Mouse (Mus musculus): Measurements from ENCODE around the gene Pole2.

Pole2 gene

DNA sequence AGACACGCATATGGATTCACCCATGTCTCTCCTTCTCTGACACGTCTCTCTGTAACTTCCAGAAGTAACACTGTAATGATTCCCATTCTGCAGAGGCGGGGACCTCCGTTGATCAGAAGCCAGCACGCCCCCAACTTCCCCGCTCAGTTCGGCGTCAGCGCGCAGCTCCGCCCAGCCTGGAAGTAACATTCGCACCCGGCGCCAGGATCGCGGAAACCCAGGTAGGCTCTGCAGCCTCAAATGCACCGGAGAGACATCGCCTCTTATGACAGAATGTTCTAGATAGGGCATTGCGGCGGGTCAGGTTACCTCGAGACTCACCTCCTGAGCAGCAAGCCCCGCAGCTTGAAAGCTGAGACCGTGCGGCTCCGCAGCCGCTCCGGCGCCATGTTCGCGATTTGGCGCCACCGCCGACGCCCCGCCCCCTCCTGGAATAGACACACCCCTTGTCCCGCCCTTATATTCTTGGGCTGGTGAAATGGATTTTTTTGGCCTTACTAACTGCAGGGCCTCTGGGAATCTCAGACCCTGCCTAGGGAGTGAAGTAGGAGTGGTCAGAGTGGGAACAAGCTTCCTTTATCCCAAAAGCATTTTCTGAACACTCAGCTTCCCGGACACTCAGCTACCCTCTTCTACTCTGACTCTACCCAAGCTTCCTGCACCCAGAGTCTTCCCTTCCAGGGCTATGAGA is at the start of gene Pole2:
Pole2 (minus strand) TSS at position 420 of the 691 bp plus-strand sequence.
- peak; percentile 91 for DNase-seq (ENCODE audit: low read depth)

DNA sequence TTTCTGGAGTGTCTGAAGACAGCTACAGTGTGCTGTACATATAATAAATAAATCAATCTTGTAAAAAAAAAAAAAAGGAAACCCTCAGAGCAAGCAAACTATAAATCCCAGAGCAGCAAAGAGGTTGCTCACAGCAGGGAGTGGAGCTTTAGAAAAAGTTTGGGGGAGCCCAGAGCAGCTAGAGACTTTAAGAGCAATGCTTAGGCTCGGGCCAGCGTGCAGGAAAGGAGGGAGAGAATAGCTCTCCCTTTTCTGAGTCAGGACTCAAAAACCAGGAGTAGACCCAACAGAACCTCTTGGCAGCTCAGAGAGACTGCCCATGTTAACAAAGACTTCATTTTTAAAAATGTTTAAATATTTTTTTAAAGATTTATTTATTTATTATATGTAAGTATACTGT is 41.0 kb upstream of the Pole2 start:
- no peak for DNase-seq (ENCODE audit: low read depth)

DNA sequence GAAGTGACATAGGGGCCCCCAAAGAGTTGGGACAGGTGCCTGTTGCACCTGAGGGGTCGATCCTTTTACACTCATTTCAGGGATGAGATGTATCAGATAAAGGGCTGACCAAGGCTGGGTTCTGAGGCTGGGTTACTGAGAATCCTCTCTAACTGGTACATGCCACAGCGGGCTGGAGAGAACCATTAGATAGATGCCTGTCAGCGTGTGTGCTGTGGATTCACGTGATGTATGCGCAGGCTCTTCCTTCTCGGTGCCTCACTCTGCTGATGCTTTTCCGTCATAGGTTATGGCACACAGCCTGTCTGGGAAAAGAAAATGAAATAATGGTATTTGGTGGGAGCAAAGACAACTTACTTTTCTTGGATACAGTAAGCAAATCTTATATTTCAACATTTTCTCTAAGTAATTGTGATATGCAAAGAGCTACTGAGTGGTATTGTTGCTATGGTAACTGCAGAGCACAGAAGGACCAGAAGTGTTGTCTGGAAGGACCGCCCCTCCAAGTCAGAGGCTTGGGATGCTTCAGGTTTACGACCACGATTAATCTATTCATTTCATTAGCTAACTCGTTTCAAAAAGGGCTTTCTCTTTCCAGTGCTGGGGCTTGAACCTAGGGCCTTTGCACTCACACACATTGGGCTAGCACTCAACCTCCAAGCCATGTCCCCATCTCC is 40.1 kb upstream of the Pole2 start:
- no peak for DNase-seq (ENCODE audit: low read depth)

DNA sequence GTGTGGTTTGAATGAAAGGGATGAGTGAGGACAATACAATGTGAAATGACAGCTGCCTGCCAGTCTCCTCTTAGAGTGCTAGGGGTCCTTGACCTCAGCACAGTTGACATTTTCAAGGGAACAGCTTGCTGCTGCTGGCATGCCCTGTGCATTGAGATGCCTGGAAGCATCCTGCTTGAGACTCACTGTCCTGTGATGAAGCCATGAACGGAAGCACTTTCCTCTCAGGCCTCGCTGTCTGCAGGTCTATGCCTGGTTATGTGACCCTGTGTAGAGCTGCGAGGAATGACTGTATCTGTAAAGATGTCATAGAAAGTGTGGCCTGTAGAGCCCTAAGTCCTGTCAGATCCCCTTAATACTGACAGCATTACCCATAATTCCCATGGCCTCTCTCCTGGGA is 37.0 kb upstream of the Pole2 start:
- no peak for DNase-seq (ENCODE audit: low read depth)

DNA sequence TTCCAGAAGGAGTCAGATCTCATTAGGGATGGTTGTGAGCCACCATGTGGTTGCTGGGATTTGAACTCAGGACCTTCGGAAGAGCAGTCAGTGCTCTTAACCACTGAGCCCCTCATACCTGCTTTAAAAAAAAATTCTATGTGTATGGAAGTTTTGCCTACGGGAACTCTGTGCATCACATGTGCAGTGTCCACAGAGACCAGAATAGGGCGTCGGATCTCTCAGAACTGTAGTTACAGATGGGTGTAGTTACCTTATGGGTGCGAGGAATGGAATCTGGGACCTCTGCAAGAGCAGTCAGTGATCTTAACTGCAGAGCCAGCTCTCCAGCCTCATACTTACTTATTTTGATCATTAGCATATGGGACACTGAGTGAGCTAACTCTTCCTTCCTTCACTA is 34.3 kb upstream of the Pole2 start:
- no peak for DNase-seq (ENCODE audit: low read depth)

DNA sequence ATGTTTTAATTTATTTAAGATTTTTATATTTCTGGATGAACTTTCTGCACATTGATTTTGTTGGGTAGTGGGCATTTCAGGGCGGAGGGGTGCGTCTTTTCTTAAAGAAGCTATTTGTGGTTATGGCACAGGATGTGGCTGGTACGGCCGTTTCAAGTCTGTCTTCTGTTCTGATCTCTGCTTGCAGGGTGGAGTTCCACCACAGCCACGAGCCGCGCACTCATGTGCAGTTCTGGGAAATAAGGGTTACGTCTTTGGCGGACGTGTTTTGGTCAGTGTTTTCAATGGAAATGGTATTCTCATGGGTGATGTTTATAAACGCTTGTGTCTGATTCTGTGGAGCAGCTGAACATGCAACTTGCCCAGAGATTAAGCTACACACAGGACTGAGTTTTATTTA is 29.8 kb upstream of the Pole2 start:
- peak; percentile 86 for DNase-seq (ENCODE audit: low read depth)

DNA sequence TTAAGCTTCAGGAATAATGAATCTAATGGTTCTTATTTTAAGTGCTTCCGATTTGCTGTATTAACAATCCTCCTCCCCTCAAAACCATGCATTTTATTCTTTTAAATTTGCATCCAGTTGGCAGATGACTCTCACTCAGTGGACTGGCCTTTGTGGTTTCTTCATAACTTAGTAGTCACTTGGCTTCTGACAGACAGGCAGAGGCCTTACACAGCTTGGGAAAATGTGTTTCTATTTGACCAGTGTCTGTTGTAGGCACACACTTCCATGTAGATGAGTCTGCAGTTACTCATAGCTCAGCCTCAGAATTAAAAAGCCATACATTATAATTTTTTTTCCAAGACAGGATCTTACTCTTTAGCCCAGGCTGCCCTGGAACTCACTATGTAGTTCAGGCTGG is 25.8 kb upstream of the Pole2 start:
- no peak for DNase-seq (ENCODE audit: low read depth)

DNA sequence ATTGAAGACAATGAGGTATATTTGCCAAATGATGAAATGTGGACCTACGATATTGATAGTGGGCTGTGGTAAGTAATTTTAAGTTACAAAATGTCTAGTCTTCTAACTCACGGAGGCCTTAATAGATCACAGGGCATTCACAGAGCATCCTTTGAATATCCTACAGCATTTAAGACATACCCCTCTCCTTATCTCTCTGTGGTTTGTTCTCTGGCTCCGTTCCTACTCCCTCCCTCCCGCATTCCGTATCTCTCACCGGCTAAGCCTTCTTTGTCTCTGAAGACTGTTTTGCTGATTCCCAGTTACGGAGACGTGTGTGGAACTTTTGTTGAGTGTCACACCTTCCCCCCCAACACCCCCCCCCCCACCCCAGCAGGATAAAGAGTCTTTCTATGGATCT is 22.8 kb upstream of the Pole2 start:
- no peak for DNase-seq (ENCODE audit: low read depth)

DNA sequence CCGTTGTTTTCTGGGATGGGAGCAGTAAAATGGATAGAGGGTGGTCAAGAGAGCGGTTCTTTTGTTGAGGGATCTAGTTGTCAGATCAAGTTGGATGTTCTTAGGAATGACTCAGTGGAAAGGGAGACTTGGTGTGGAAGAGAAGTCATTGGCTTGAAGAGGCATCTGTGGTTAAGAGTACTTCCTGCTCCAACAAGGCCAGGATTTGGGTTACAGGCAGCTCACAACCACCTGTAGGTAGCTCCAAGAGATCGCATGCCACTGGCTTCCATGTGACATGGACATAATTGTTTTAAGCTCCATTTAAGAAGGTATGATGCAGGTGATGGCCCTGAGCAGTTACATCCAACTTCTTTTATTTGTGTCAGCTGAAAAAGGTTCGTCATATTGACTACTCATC is 21.8 kb upstream of the Pole2 start:
- DNase-seq (ENCODE audit: low read depth): no peak

DNA sequence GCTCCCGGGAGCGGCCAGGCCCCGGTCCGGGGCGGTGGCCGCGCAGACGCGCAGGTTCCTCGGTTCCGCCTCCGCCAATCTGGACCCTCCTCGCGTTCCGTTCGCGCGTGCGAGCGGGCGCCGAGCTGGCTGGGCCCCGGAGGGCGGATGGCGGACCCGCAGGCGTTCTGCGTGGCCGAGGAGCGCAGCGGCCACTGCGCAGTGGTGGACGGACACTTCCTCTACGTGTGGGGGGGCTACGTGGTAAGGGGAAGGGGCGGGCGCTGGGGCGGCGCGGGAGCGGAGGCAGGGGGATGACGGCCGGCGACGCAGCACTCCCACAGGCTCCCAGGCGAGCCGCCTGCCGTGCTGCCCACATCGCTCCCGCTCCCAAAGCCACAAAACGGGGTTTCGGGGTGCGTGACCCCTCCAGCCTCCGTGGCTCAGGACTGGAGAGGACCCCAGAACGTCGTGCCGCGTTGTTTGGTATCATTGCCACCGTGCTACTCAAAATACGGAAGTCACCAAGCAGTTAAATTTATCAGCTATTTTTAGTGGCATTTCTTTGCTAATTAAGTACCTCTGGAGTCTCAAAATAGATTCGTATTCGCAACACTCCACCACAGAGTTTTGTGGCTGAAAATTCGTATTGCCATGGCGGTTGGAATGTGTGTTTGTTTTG is 13.9 kb upstream of the Pole2 start:
- DNase-seq (ENCODE audit: low read depth): peak; percentile 79

DNA sequence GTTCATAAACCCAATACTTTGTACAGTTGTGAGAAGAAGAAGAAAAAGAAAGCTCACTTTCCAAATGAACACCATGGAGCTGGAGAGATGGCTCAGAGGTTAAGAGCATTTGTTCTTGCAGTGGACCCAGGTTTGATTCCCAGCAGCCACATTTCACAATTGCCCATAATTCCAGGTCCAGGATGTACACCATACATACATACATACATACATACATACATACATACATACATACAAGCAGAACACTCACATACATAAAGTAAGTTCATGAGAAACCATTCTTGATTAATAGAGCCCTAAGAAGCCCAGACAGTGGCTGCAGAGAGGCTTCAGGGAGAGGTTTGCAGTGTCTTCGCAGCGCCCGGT is 13.4 kb upstream of the Pole2 start:
- DNase-seq (ENCODE audit: low read depth): no peak

DNA sequence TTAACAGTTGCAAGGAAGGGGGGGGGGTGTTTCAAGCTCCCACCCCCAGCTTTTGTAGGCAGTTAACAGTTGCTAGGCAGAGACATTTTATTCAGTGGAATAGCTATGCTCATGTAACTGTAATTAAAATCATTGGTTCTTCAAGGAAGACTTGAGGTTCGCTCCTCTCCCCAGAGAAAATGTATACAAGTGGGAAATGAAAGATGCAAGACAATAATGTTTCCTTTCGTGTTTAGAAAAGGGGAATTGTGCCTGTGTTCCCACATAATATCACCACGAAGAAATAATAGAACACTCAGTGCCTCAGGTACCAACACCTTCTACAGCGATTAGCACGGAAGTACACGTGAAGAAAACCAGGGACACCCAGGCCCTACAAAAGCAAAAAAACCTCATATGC is 12.9 kb upstream of the Pole2 start, which contains the start of gene Klhdc1:
Klhdc1 (plus strand) TSS at position 301 of the 400 bp plus-strand sequence.
- DNase-seq (ENCODE audit: low read depth): no peak

DNA sequence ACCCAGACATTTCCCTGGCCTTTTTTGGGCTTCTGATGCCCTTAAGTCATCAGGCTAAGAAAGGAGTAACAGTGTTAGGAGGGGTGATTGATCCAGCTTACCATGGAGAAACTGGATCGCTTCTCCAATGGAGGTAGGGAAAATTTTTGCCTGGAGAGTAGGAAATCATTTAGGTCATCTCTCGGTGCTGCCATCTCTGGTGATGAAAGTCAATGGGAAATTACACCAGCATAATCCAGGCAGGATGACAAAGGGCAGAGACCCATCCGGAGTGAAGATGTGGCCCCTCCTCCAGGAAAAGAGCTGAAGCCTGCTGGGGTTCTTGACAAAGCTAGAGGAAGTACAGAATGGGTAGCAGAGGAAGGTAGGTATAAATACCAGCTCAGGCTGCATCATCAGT is 10.3 kb upstream of the Pole2 start:
- DNase-seq (ENCODE audit: low read depth): no peak

DNA sequence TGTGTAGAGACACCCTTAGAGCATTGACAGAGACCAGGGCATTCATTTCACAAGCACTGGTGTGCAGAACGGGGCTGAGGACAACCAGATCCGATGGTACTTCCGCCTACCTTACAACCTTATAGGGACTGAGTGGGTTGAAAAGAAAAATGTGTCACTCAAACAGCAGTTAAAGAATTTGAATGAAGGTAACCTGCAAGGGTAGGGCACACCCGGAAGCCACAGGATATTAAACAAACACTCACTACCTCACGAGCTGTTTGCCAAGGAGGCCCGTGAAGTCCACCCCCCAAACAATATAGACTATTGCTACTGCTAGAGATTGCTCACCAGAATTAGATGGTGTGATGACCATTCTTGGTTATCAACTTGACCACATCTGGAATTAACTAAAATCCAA is 7.8 kb upstream of the Pole2 start:
- DNase-seq (ENCODE audit: low read depth): no peak

DNA sequence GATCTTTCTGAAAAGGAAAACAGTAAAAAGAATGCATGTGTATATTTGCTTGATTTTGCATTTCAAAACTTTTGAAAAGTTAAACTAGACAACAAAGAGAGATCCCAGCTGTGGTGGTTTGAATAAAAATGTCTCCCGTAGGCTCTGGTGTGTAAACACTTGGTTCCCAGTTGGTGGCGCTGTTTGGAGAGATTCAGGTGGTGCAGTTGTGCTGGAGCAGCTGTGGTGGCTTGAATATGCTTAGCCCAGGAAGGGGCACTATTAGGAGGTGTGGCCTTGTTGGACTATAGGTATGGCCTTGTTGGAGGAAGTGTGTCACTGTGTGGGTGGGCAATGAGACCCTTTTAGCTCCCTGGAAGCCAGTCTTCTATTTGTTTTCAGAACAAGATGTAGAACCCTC is 1.3 kb upstream of the Pole2 start:
- peak; percentile 79 for DNase-seq (ENCODE audit: low read depth)

DNA sequence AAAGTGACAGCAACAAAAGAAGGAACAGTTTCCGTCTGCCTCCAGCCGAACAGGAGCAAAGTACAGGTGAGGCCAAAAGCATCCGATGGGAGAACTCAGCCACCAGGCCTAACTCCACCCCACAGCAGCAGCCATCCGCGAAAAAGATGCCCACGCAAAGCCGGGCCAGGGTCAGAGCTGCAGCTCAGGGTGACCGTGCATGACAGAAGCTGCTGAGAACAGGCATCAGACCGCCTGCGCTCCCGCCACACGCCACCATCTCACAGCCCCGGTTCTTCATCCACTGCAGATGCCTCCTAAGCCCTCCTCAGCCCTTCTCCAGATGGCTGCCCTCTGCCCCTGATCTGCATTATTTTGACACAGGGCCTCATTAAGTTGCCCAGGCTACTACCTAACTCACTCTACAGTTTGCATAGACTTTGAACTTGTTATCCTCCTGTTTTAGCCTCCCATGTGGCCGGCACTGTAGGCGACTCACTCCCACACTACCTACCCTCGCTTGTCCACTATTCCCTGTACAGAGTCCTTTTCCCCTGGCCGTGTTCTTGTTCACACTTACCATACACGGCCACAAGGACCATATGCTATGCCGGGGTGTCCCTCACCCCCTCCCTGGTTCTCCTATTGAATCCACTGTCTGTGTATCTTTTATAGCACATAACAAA is 7.2 kb downstream of the Pole2 start:
- DNase-seq (ENCODE audit: low read depth): no peak

DNA sequence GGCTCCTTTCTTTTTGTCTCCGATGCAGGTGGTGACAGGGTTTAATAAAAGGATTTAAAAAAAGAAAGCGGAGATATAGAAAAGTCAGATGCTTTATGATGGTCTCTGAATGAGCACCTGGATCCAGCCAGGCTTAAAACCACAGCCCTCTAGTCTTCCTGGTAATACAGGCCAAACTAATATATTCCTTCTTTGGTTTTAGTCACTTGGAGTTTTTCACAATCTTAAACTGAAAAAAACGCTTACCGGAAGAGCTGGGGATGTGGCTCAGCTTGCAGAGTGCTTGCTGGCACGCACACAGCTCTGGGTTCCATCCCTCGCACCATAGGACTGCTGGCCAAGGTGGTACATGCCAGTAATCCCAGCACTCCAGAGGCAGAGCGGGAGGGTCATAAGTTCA is 11.4 kb downstream of the Pole2 start:
- DNase-seq (ENCODE audit: low read depth): no peak

DNA sequence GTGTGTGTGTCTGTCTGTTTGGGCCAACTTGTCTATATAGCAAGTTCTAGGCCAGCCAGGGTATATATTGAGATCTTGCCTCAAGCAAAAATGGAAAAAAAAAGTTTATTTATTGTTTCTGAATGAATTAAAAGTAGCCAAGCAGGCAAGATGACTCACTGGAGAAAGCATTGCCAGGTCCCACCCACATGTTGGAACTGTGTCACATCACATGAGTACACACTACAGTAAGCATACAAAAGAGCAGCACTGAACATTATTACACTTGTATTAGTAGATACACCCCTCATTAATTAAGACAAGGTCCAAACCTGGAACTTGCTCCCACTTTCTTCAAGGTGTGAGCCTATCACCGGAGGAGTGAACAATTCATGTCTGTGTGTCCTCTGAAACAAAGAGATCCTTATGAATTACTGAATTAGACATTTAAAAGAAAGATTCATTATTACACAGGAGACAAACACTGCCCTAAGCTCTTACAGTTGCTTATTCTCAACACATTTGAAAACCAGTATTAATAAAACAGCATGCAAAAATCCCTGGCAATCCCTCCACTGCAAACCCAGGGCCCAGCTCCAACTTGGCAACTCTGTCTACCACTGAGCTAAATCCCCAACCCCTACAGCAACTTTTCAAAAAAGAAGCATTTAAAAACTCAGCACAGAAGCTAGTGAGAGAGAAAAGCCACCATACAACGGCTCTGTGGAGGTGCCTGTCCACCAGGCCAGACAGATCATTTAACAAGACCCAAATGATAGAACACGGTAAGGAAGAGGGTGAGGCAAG is 12.8 kb downstream of the Pole2 start:
- no peak for DNase-seq (ENCODE audit: low read depth)

DNA sequence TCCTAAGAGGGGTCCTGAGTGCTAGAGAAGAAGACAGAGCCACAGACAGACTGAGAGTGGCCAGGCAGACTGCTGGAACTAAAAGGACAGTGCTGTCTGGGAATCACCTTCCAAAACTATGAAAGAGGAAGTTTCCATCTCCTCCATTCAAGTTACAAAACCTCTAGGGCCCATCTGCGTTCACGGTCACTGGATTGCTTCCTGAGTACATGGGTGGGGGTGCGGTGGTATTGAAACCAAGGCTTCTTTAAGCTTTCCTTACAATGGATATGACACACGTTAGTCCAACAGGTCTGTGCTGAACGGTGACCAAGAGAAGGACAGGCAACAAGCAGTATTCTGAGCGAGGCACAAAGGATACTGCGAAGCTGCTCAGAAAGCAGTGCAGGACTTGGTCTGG is 13.6 kb downstream of the Pole2 start:
- no peak for DNase-seq (ENCODE audit: low read depth)

DNA sequence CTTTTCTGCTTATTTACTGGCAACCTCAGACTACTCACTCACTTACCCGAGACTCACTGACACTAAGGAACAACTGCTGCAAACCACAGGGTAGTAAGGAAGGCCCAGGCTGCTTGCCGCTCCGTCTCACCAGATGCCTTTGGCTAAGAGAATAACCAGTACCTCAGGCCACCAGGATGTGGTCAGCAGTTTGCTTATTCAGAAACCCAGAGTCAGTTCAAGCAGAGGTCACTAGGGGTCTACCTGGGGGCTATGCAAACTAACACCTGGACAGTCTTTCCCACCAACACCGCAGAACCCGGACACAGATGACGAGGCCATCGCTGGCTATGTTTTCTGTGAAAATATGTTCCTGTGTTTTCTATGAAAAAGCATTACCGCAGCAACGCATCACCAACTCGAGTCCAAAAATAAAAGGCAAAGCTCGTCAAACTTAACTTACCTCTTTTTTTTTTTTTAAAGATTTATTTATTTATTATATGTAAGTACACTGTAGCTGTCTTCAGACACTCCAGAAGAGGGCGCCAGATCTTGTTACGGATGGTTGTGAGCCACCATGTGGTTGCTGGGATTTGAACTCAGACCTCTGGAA is 14.7 kb downstream of the Pole2 start:
- DNase-seq (ENCODE audit: low read depth): no peak

DNA sequence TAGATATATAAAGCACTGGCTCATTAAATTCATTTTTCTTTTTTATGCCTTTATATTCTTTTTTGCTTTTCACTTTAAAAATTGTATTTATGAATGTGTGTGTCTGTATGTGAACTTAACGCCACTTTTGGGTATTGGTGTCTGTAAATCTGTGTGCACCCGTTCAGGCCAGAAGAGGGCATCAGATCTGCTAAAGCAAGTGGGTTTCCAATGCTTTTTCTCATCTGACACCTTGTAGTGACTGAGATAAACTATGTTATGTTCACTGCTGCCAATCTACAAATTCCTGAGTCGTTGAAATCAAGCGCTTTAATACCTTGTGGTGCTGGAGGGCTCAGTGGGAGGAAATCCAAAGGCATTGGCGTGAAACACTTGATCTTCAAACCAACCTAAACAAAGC is 16.9 kb downstream of the Pole2 start:
- no peak for DNase-seq (ENCODE audit: low read depth)
